Mouse (Mus musculus): ENCODE data around the gene Ttc17. TPM values are rescaled to one million over a fixed set of nuclear protein-coding genes. Genes with fewer than 3 reads are reported as not detected.

Gene Ttc17
- polyA plus RNA-seq, 1 experiment from 2014 or later = 18.6 TPM

- Histone ChIP-seq H3K4me3 (no peak overlapping the region), H3K9ac (no peak overlapping the region), H3K27ac (no peak overlapping the region), H3K9me3 (no peaks in the 10 kb centered on the region), H3K36me3 (no peaks in the 10 kb centered on the region), H3K4me1 (peaks cover 29% of the 10 kb centered on the region), H3K27me3 (peaks cover 58% of the 10 kb centered on the region), H3K4me2 (no peak overlapping the region)
- 26% methylated on average over 7 of the region's 7 CpGs for WGBS
- ATAC-seq (ENCODE audit: insufficient number of reproducible peaks, insufficient read depth, low FRiP score, low TSS enrichment, low read depth) = no peak
Observed at GRCm38 (mm10) chr2:94266381-94267160, 139.9 kb downstream of the Ttc17 start.

- H3K9ac ChIP-seq = peak overlapping the region; percentile 54
- 5% methylated on average over 16 of the region's 16 CpGs for WGBS
- no peaks in the 10 kb centered on the region for H3K9me3 ChIP-seq
- peak overlapping the region; percentile 38 for H3K4me3 ChIP-seq
- H3K27me3 ChIP-seq = peaks cover 51% of the 10 kb centered on the region
- peak overlapping the region; percentile 66 for H3K4me2 ChIP-seq
- H3K36me3 ChIP-seq = no peaks in the 10 kb centered on the region
- peaks cover 29% of the 10 kb centered on the region for H3K4me1 ChIP-seq
- 0 out of 2 replicates have a peak overlapping the region, but pooled peaks have one; percentile 48 for H3K27ac ChIP-seq
- no peak for ATAC-seq (ENCODE audit: insufficient number of reproducible peaks, insufficient read depth, low FRiP score, low TSS enrichment, low read depth)
Observed at GRCm38 (mm10) chr2:94265221-94266191, 141.0 kb downstream of the Ttc17 start.

GRCm38 (mm10) chr2:94264631-94265098 is 141.8 kb downstream of the Ttc17 start:
- no peak for ATAC-seq (ENCODE audit: insufficient number of reproducible peaks, insufficient read depth, low FRiP score, low TSS enrichment, low read depth)
- H3K9me3 ChIP-seq = no peaks in the 10 kb centered on the region
- no peaks in the 10 kb centered on the region for H3K36me3 ChIP-seq
- under 1% methylated on average over 12 of the region's 12 CpGs for WGBS
- H3K27me3 ChIP-seq = peaks cover 50% of the 10 kb centered on the region
- H3K4me3 ChIP-seq = peak overlapping the region; percentile 38
- peaks cover 29% of the 10 kb centered on the region for H3K4me1 ChIP-seq
- peak overlapping the region; percentile 58 for H3K9ac ChIP-seq
- H3K4me2 ChIP-seq = peak overlapping the region; percentile 66
- H3K27ac ChIP-seq = peak overlapping the region; percentile 48; the same call in 1 of the 2 replicates

- no peak for ATAC-seq (ENCODE audit: insufficient number of reproducible peaks, insufficient read depth, low FRiP score, low TSS enrichment, low read depth)
- H3K36me3 ChIP-seq = no peaks in the 10 kb centered on the region
- H3K27me3 ChIP-seq = peaks cover 50% of the 10 kb centered on the region
- H3K4me2 ChIP-seq = peak overlapping the region; percentile 66
- peak overlapping the region; percentile 38 for H3K4me3 ChIP-seq
- H3K4me1 ChIP-seq = peaks cover 29% of the 10 kb centered on the region
- 0 out of 2 replicates have a peak overlapping the region, but pooled peaks have one; percentile 58 for H3K9ac ChIP-seq
- no peak overlapping the region for H3K27ac ChIP-seq
- H3K9me3 ChIP-seq = no peaks in the 10 kb centered on the region
- WGBS = 3% methylated on average over 2 of the region's 2 CpGs
Observed at GRCm38 (mm10) chr2:94264006-94264405, 142.5 kb downstream of the Ttc17 start.

GRCm38 (mm10) chr2:94263530-94263937 is 143.0 kb downstream of the Ttc17 start:
- no peak overlapping the region for H3K27ac ChIP-seq
- WGBS = under 1% methylated on average over 14 of the region's 14 CpGs
- no peak for ATAC-seq (ENCODE audit: insufficient number of reproducible peaks, insufficient read depth, low FRiP score, low TSS enrichment, low read depth)
- peak overlapping the region; percentile 58; the same call in 1 of the 2 replicates for H3K9ac ChIP-seq
- no peaks in the 10 kb centered on the region for H3K9me3 ChIP-seq
- peak overlapping the region; percentile 31 for H3K4me3 ChIP-seq
- H3K27me3 ChIP-seq = peaks cover 49% of the 10 kb centered on the region
- peaks cover 29% of the 10 kb centered on the region for H3K4me1 ChIP-seq
- H3K36me3 ChIP-seq = no peaks in the 10 kb centered on the region
- H3K4me2 ChIP-seq = peak overlapping the region; percentile 66

- Histone ChIP-seq H3K27me3 (peaks cover 44% of the 10 kb centered on the region), H3K36me3 (no peaks in the 10 kb centered on the region), H3K9me3 (no peaks in the 10 kb centered on the region), H3K4me1 (peaks cover 29% of the 10 kb centered on the region), H3K4me2 (peak overlapping the region; percentile 66), H3K9ac (0 out of 2 replicates have a peak overlapping the region, but pooled peaks have one; percentile 58), H3K4me3 (peak overlapping the region; percentile 31), H3K27ac (no peak overlapping the region)
- ATAC-seq (ENCODE audit: insufficient number of reproducible peaks, insufficient read depth, low FRiP score, low TSS enrichment, low read depth) = no peak
- WGBS = 2% methylated on average over 13 of the region's 13 CpGs
Observed at GRCm38 (mm10) chr2:94262917-94263529, 143.5 kb downstream of the Ttc17 start.

- no peak for ATAC-seq (ENCODE audit: insufficient number of reproducible peaks, insufficient read depth, low FRiP score, low TSS enrichment, low read depth)
- peaks cover 18% of the 10 kb centered on the region for H3K27me3 ChIP-seq
- no peaks in the 10 kb centered on the region for H3K4me1 ChIP-seq
- WGBS = 18% methylated on average over 3 of the region's 3 CpGs
- H3K9ac ChIP-seq = no peak overlapping the region
- no peaks in the 10 kb centered on the region for H3K9me3 ChIP-seq
- H3K36me3 ChIP-seq = no peaks in the 10 kb centered on the region
- no peak overlapping the region for H3K27ac ChIP-seq
- H3K4me2 ChIP-seq = no peak overlapping the region
- no peak overlapping the region for H3K4me3 ChIP-seq
Observed at GRCm38 (mm10) chr2:94254102-94254501, 152.4 kb downstream of the Ttc17 start.

MicroRNAs encoded within 50 kb of the gene (microRNA counts, 519-probe panel; counts per million panel counts)
- 2,369 counts per million, percentile 58 among the panel's probes with 10 or more counts for microRNA mmu-miR-670

Small RNA genes within 50 kb of the gene (microRNA-seq; reads per million reads assigned to microRNA genes)
- gene Mir670 = 5.5 reads per million, percentile 20 among the genes with 10 or more reads in this experiment

Other genes starting within 250 kb of the Ttc17 start
- 119 and 120 TPM in 2 replicates for gene Hsd17b12, start 248.7 kb downstream of the Ttc17 start, polyA plus RNA-seq (2015; fragmentation: Nextera tagmentation; extraction: Ambion mirVana)
- gene Api5, start 31.4 kb upstream of the Ttc17 start, polyA plus RNA-seq (2015; fragmentation: Nextera tagmentation; extraction: Ambion mirVana) = 160 and 167 TPM in 2 replicates

Data from embryonic facial prominence, embryonic 13.5 days (tissue).